In genomic region chr8:94917851-94918495, GRCm38 (mm10) we compare ENCODE assay signal across 8 mouse cellular contexts. TPM values are rescaled to one million over a fixed set of nuclear protein-coding genes. Genes with fewer than 3 reads are reported as not detected.
DNase-seq lines count a peak whose midpoint lies in the region; ATAC-seq and TF ChIP-seq lines count a peak whose summit lies in the region.

TSS of gene Ccdc102a (minus strand) at chr8:94918098.

- peak within 1 kb of the TSS; percentile 77 for H3K9ac ChIP-seq in forebrain, embryonic 12.5 days
- peak within 1 kb of the TSS; percentile 73 for H3K9ac ChIP-seq in liver, embryonic 11.5 days (ENCODE audit: low read depth, low read length)
- peak within 1 kb of the TSS; percentile 70 for H3K9ac ChIP-seq in neural tube, embryonic 13.5 days

- H3K4me3 ChIP-seq in thymus, adult 2 months (ENCODE audit: control insufficient read depth, insufficient read depth, low read length) = peak within 1 kb of the TSS; percentile 42
- peak within 1 kb of the TSS; percentile 69 for H3K4me3 ChIP-seq in forebrain, embryonic 12.5 days (replicated peaks)
- peak within 1 kb of the TSS; percentile 82 for H3K4me3 ChIP-seq in hindbrain, embryonic 10.5 days
- H3K4me3 ChIP-seq in liver, embryonic 11.5 days (ENCODE audit: low read depth, low read length) = peak within 1 kb of the TSS; percentile 76
- peak within 1 kb of the TSS; percentile 55 for H3K4me3 ChIP-seq in neural tube, embryonic 13.5 days

- H3K27me3 ChIP-seq in thymus, adult 2 months (ENCODE audit: control insufficient read depth, insufficient read depth, low read length) = no peaks in the 10 kb centered on the region; the same call in 1 of the 2 replicates
- peaks cover 33% of the 10 kb centered on the region for H3K27me3 ChIP-seq in forebrain, embryonic 12.5 days
- peaks cover 56% of the 10 kb centered on the region for H3K27me3 ChIP-seq in hindbrain, embryonic 10.5 days (ENCODE audit: insufficient read depth, poor library complexity, severe bottlenecking)
- peaks cover 9% of the 10 kb centered on the region for H3K27me3 ChIP-seq in liver, embryonic 11.5 days (replicated peaks; ENCODE audit: control insufficient read depth, insufficient read depth, low read length)
- peaks cover 43% of the 10 kb centered on the region for H3K27me3 ChIP-seq in neural tube, embryonic 13.5 days

- TF ChIP-seq CTCF in thymus, adult 2 months (IDR thresholded peaks at IDR 0.05; ENCODE audit: borderline replicate concordance, control insufficient read depth, extremely low read depth, insufficient read depth, low read length, poor library complexity) = no peak

- peak within 1 kb of the TSS; percentile 82 for H3K4me2 ChIP-seq in forebrain, embryonic 12.5 days
- peak within 1 kb of the TSS; percentile 97 for H3K4me2 ChIP-seq in liver, embryonic 11.5 days
- peak within 1 kb of the TSS; percentile 73 for H3K4me2 ChIP-seq in neural tube, embryonic 13.5 days

- peaks cover 27% of the 10 kb centered on the region for H3K4me1 ChIP-seq in thymus, adult 2 months (replicated peaks; ENCODE audit: control insufficient read depth, insufficient read depth, low read length)
- H3K4me1 ChIP-seq in forebrain, embryonic 12.5 days = peaks cover 46% of the 10 kb centered on the region
- H3K4me1 ChIP-seq in hindbrain, embryonic 10.5 days (replicated peaks) = peaks cover 64% of the 10 kb centered on the region
- H3K4me1 ChIP-seq in liver, embryonic 11.5 days (replicated peaks; ENCODE audit: control insufficient read depth, insufficient read depth, low read length) = peaks cover 55% of the 10 kb centered on the region
- H3K4me1 ChIP-seq in neural tube, embryonic 13.5 days (replicated peaks) = peaks cover 49% of the 10 kb centered on the region

- no peak for TF ChIP-seq POLR2A in thymus, adult 2 months (IDR thresholded peaks at IDR 0.05; ENCODE audit: control insufficient read depth, extremely low read depth, insufficient read depth, low read length, poor library complexity)

- WGBS in thymus, adult 2 months = 6% methylated on average over 49 of the region's 51 CpGs
- 3% methylated on average over 38 of the region's 51 CpGs for WGBS in forebrain, embryonic 12.5 days
- 2% methylated on average over 49 of the region's 51 CpGs for WGBS in hindbrain, embryonic 10.5 days
- WGBS in liver, embryonic 11.5 days = 2% methylated on average over 47 of the region's 51 CpGs
- 4% methylated on average over 39 of the region's 51 CpGs for WGBS in neural tube, embryonic 13.5 days

- no peaks in the 10 kb centered on the region for H3K9me3 ChIP-seq in forebrain, embryonic 12.5 days
- no peaks in the 10 kb centered on the region for H3K9me3 ChIP-seq in hindbrain, embryonic 10.5 days
- H3K9me3 ChIP-seq in liver, embryonic 11.5 days (ENCODE audit: control insufficient read depth, low read length) = no peaks in the 10 kb centered on the region
- H3K9me3 ChIP-seq in neural tube, embryonic 13.5 days = no peaks in the 10 kb centered on the region

- no peaks in the 10 kb centered on the region for H3K36me3 ChIP-seq in thymus, adult 2 months (ENCODE audit: control insufficient read depth, insufficient read depth, low read length)
- no peaks in the 10 kb centered on the region for H3K36me3 ChIP-seq in forebrain, embryonic 12.5 days (replicated peaks)
- H3K36me3 ChIP-seq in hindbrain, embryonic 10.5 days = no peaks in the 10 kb centered on the region
- H3K36me3 ChIP-seq in liver, embryonic 11.5 days (ENCODE audit: control insufficient read depth, insufficient read depth, low read length) = no peaks in the 10 kb centered on the region
- H3K36me3 ChIP-seq in neural tube, embryonic 13.5 days = no peaks in the 10 kb centered on the region

- peak; percentile 45 for ATAC-seq in forebrain, embryonic 12.5 days (ENCODE audit: low FRiP score)
- ATAC-seq in liver, embryonic 11.5 days (replicated peaks; ENCODE audit: low FRiP score) = peak; percentile 39
- peak; percentile 41; the same call in 1 of the 2 replicates for ATAC-seq in neural tube, embryonic 13.5 days (ENCODE audit: low read depth)
- ATAC-seq in monocyte, adult 5-6 weeks (replicated peaks; ENCODE audit: insufficient number of reproducible peaks, low FRiP score, low TSS enrichment, poor library complexity, severe bottlenecking) = no peak

- H3K27ac ChIP-seq in thymus, adult 2 months (ENCODE audit: control insufficient read depth, insufficient read depth, low read length) = no peak within 1 kb of the TSS; the same call in 1 of the 2 replicates
- 0 out of 2 replicates have a peak within 1 kb of the TSS, but pooled peaks have one; percentile 46 for H3K27ac ChIP-seq in forebrain, embryonic 12.5 days
- peak within 1 kb of the TSS; percentile 96 for H3K27ac ChIP-seq in hindbrain, embryonic 10.5 days
- peak within 1 kb of the TSS; percentile 52 for H3K27ac ChIP-seq in liver, embryonic 11.5 days (ENCODE audit: low read depth, low read length)
- 0 out of 2 replicates have a peak within 1 kb of the TSS, but pooled peaks have one; percentile 33 for H3K27ac ChIP-seq in neural tube, embryonic 13.5 days (replicated peaks)

- peak; percentile 23 for DNase-seq in thymus, adult 2 months
- DNase-seq in thymus, adult 18-20 months = no peak
- no peak for DNase-seq in hindbrain, embryonic 10.5 days (ENCODE audit: low spot score)
- DNase-seq in liver, embryonic 11.5 days (ENCODE audit: low spot score) = no peak
- no peak for DNase-seq in layer of hippocampus, adult 9-10 months (ENCODE audit: low spot score)

RNA-seq across cellular contexts. Expression of gene Ccdc102a, which starts in this region (rescaled TPM):
- polyA plus RNA-seq in thymus, adult 2 months (2012; rRNA removed) = 6.8 and 7.2 TPM in 2 replicates
- polyA plus RNA-seq in forebrain, embryonic 12.5 days (2016; fragmentation: Nextera tagmentation; extraction: Ambion mirVana) = 11.8 and 15.9 TPM in 2 replicates
- 15.7 and 17.5 TPM in 2 replicates for polyA plus RNA-seq in hindbrain, embryonic 10.5 days (2016; fragmentation: Nextera tagmentation; extraction: Ambion mirVana)
- 16.4 and 17.6 TPM in 2 replicates for polyA plus RNA-seq in liver, embryonic 11.5 days (2014; fragmentation: Nextera tagmentation; extraction: Ambion mirVana)
- polyA plus RNA-seq in neural tube, embryonic 13.5 days (2015; fragmentation: Nextera tagmentation; extraction: Ambion mirVana) = 8.1 and 10.1 TPM in 2 replicates
- 1.1 to 11.3 TPM (median 1.8 TPM) in 3 replicates for total RNA-seq in monocyte, adult 5-6 weeks (2017)
